Mouse (Mus musculus) bone marrow macrophage, adult 2 months (primary cell): ENCODE results near the gene Scand1.

Experiments used
- CTCF ChIP-seq: IDR thresholded peaks from 2 replicates; pipeline ENCODE4 v1.5.1; 2012; ENCODE audit warnings: low read depth, mild to moderate bottlenecking, low read length, moderate library complexity
- POLR2A ChIP-seq: IDR thresholded peaks from 2 replicates; pipeline ENCODE4 v1.6.1; 2012; ENCODE audit warnings: mild to moderate bottlenecking, low read depth, low read length, borderline replicate concordance

DNA sequence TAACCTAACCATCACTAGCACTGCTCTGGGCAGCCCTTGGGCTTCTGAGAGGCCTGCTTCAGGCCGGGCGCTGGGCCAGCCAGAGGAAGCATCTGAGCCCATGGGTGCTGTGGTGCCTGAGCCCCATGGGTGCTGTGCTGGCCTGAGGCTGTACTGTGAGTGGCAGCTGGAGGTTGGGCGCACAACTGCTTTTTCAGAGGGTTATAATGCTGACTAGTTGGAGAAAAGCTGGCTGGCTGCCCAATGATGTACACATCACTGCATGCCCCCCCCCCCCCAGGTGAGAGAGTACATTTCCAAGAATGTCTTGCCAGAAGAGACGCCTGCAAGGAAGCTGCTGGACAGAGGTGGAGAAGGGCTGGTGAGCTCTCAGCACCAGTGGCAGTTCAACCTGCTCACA lies 8.2 kb downstream of the Scand1 start:
- TF ChIP-seq POLR2A (no peak), CTCF (no peak)
